Mouse (Mus musculus) liver, postnatal 0 days (tissue): ENCODE measurements around the gene Evi2a.

ENCODE experiments used
- CTCF ChIP-seq: sonication (generic); IDR thresholded peaks from 2 replicates; pipeline ENCODE4 v1.5.1; 2016; ENCODE audit warnings: antibody characterized with exemption, low read depth
- EP300 ChIP-seq: IDR thresholded peaks from 2 replicates; pipeline ENCODE4 v1.6.1; 2016; ENCODE audit warnings: antibody characterized with exemption, low read depth, mild to moderate bottlenecking

GRCm38 (mm10) chr11:79552622-79553021 is 22.2 kb upstream of the Evi2a start:
- no peak for TF ChIP-seq CTCF
- TF ChIP-seq EP300, result peak; percentile 39
